ENCODE assay signal across 9 mouse cellular contexts in the genomic region with DNA sequence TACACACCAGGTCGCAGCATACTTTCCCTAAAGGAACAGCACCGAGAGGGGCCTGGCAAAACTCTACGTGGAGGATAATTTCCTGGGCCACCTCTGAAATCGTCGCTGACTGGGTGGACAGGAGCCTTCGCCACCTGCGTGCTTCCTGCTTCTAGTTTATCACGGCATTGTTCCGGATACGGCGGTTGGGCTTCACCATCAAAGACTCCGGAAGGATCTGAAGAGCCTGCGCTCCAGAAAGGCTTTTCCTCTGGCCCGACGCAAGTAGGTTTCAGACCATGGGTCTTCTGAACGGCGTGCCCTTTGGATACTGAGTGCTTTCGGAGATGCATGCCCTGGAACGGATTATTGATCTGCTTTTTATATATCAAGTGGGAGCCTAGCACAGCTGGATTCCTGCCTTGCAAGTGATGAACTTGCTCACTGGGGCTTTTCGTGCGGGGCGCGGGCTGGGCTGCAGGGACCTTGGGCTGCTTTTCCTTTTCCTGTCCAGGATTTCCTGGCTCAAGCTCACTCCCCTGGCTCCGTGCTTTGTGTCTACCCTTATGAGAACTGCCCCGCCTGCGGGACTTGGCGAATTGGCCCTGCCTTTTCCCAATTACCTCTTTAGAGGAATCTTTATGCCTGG. TPM values are rescaled to one million over a fixed set of nuclear protein-coding genes. Genes with fewer than 3 reads are reported as not detected.
DNase-seq lines count a peak whose midpoint lies in the region; ATAC-seq and TF ChIP-seq lines count a peak whose summit lies in the region.
"Had no signal": no experiment of that assay in that cellular context is flagged by ENCODE, and none has a peak within 500 bp of the region (broad histone marks: within the 10 kb centered on the region; RNA-seq: fewer than 3 reads in every experiment).

No protein-coding gene starts in this region.

- 43% methylated on average over 27 of the region's 27 CpGs for WGBS in kidney, adult 2 months
- 51% methylated on average over 27 of the region's 27 CpGs for WGBS in lung, embryonic 15.5 days
- WGBS in cerebellum, adult 2 months, result 76% methylated on average over 27 of the region's 27 CpGs

- H3K4me1 ChIP-seq in kidney, adult 2 months (ENCODE audit: control insufficient read depth, insufficient read depth, low read length), result no peaks in the 10 kb centered on the region
- H3K4me1 ChIP-seq in lung, embryonic 15.5 days, result peaks cover 3% of the 10 kb centered on the region; the same call in 1 of the 2 replicates
- no peaks in the 10 kb centered on the region for H3K4me1 ChIP-seq in cerebellum, adult 2 months (ENCODE audit: control insufficient read depth, insufficient read depth, low read length)

- H3K4me2 ChIP-seq in lung, embryonic 15.5 days, result peak overlapping the region; percentile 42

- H3K4me3 ChIP-seq in kidney, adult 2 months (ENCODE audit: insufficient read depth, low read depth, low read length), result peak overlapping the region; percentile 42
- H3K4me3 ChIP-seq in lung, embryonic 15.5 days, result peak overlapping the region; percentile 10; the same call in 1 of the 2 replicates
- H3K4me3 ChIP-seq in cerebellum, adult 2 months (replicated peaks; ENCODE audit: insufficient read depth, low read depth, low read length), result no peak overlapping the region
- H3K4me3 ChIP-seq: myocyte had no signal

- peak; percentile 29 for DNase-seq in urinary bladder, postnatal 14 days (ENCODE audit: low spot score)
- DNase-seq in urinary bladder, postnatal 10 days (ENCODE audit: low spot score), result no peak
- DNase-seq in heart, adult 11 months, result peak; percentile 98
- DNase-seq in kidney, adult 2 months, result peak; percentile 78
- peak; percentile 44 to 60 for DNase-seq in thymus, adult 18-20 months
- DNase-seq in cerebellum, adult 2 months, result no peak

- no peaks in the 10 kb centered on the region for H3K9me3 ChIP-seq in lung, embryonic 15.5 days

- H3K27me3 ChIP-seq in kidney, adult 2 months (replicated peaks; ENCODE audit: control insufficient read depth, insufficient read depth, low read length), result no peaks in the 10 kb centered on the region
- no peaks in the 10 kb centered on the region for H3K27me3 ChIP-seq in lung, embryonic 15.5 days
- no peaks in the 10 kb centered on the region for H3K27me3 ChIP-seq in cerebellum, adult 2 months (ENCODE audit: control insufficient read depth, insufficient read depth, low read length)

- no peaks in the 10 kb centered on the region for H3K36me3 ChIP-seq in kidney, adult 2 months (ENCODE audit: control insufficient read depth, insufficient read depth, low read length)
- H3K36me3 ChIP-seq in lung, embryonic 15.5 days, result no peaks in the 10 kb centered on the region

- TF ChIP-seq CTCF in kidney, adult 2 months (conservative IDR thresholded peaks at IDR 0.05; ENCODE audit: insufficient read depth, insufficient read length, low read depth, low read length), result no peak
- no peak for TF ChIP-seq CTCF in cerebellum, adult 2 months (IDR thresholded peaks at IDR 0.05; ENCODE audit: borderline replicate concordance, insufficient read depth, low read depth, low read length)

- ATAC-seq in lung, embryonic 15.5 days (ENCODE audit: borderline replicate concordance, extremely low read depth, low FRiP score, low TSS enrichment), result peak; percentile 73
- ATAC-seq in frontal cortex, adult (ENCODE audit: low TSS enrichment), result no peak

- TF ChIP-seq POLR2A in kidney, adult 2 months (IDR thresholded peaks at IDR 0.05; ENCODE audit: low read depth, low read length), result no peak
- TF ChIP-seq POLR2A in cerebellum, adult 2 months (IDR thresholded peaks at IDR 0.05; ENCODE audit: borderline replicate concordance, insufficient read depth, low read length), result no peak

- no peak overlapping the region for H3K9ac ChIP-seq in lung, embryonic 15.5 days

- peak overlapping the region; percentile 95 for H3K27ac ChIP-seq in kidney, adult 2 months (ENCODE audit: insufficient read depth, low read depth, low read length)
- H3K27ac ChIP-seq in lung, embryonic 15.5 days, result peak overlapping the region; percentile 83
- H3K27ac ChIP-seq in cerebellum, adult 2 months (ENCODE audit: insufficient read depth, low read length), result no peak overlapping the region

RNA-seq across cellular contexts. Expression of a gene that starts 14.1 kb away (rescaled TPM):
- polyA plus RNA-seq in kidney, adult 2 months (2012; rRNA removed), result 8.7 and 14.8 TPM in 2 replicates
- polyA plus RNA-seq in lung, embryonic 15.5 days (2015; fragmentation: Nextera tagmentation; extraction: Ambion mirVana), result 119 and 126 TPM in 2 replicates
- 66.8 and 66.9 TPM in 2 replicates for polyA plus RNA-seq in cerebellum, adult 2 months (2012; rRNA removed)

Comparison
In these comparisons a context has a peak if more than half of its experiments do, and no peak if none do; other contexts are left out.
1. DNase-seq: peak in urinary bladder, postnatal 14 days (single experiment), heart, adult 11 months (single experiment), kidney, adult 2 months (single experiment) and thymus, adult 18-20 months (2 of 2); none in urinary bladder, postnatal 10 days (single experiment) and cerebellum, adult 2 months (0 of 2).